Mouse (Mus musculus) cerebellum, adult (tissue): ENCODE data around the gene Ube2dnl2.

Source experiments
- ATAC-seq: cut with Nextera tagmentation; 2 replicates; pipeline ENCODE4 v1.9.2; 2017; ENCODE audit warnings: mild to moderate bottlenecking, moderate library complexity, mixed read lengths; ENCODE audit not compliant: insufficient number of reproducible peaks, low FRiP score, low TSS enrichment

Ube2dnl2 gene

DNA sequence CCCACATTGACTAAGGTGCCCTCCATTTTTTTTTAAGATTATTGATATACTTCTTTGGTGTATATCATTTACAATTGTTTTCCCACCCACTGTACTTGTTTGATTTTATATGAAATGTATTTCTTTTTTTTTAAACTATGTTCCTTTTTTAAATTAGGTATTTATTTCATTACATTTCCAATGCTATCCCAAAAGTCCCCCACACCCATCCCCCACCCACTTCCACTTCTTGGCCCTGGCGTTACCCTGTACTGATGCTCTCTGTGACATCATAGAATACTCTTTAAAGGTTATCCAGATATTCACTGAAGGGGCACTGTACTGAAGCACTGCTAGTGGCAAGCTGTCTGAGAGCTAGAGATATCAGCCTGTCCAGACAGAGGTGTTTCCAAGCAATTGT is at the start of gene Ube2dnl2:
Gene Ube2dnl2, plus strand, starts transcription at position 301 of the 400 bp plus-strand sequence.
- ATAC-seq, result no peak

DNA sequence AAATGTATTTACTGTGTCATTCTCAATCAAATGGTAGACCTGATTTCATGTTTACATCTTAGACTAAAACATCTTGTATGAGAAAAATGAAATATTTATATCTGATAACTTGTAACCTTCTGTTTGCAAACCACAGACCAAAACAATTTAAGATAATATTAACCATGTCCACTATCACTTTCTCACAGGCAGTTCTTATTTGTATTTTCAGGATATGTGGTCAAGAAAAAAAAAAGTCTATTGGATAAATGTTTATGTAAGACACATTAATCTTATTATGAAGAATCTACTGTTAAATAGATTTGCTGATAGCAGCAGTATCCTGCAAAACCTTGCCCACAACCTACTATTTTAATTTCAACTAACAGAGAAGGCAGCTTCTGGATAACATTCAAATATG is 11.9 kb upstream of the Ube2dnl2 start:
- no peak for ATAC-seq

DNA sequence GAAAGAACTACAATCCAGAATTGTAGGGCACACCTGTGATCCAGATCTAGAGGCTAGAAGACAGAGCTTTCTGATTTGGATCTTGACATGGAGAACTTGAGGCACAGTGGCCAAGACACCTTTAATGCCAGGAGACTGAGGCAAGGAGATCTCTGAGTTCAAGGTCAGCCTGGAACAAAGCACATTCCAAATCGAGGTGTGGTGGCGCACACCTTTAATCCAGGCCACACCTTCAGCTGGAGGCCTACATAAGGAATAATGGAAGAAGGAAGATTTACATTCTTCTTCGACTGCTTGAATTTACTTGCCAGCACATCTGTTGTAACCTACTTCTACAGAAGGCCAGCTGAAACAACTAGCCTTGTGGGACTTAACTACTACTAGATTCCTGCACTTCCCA is 9.9 kb upstream of the Ube2dnl2 start:
- ATAC-seq, result no peak

DNA sequence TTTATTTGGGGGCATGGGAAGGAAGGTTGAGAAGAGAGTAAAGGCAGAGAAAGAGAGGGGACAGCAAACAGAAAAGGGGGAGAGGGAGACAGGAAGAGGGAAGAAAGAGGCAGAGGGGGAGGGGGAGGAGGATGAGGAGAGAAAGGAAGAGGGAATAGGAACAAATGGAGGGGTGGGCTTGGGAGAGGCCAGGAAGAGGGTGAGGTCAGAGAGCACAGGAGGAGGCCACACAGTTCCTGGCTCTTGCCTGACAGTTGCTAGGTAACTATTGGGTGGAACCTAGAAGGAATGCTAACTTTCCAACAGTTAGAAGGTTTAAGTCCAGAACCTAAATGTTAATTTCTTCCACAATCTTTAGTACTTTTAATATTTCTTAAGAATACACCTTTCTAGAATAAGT is 4.0 kb upstream of the Ube2dnl2 start:
- ATAC-seq, result no peak

DNA sequence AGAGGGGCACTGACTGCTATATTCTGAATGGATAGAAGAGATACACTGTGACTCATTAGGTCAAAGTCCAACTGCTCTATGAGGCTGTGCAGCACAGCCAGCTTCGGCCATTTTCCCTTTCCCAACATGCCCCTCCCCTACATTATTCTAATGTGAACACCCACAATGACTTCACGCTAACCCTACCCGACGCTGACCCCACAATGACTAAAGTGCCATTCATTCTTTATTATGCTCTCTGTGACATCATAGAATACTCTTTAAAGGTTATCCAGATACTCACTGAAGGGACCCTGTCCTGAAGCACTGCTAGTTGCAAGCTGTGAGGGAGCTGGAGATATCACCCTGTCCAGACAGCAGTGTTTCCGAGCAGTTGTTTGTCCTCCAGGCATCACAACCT is 2.7 kb upstream of the Ube2dnl2 start, which contains the start of gene Ube2dnl1:
Gene Ube2dnl1, plus strand, starts transcription at position 301 of the 400 bp plus-strand sequence.
- no peak for ATAC-seq

DNA sequence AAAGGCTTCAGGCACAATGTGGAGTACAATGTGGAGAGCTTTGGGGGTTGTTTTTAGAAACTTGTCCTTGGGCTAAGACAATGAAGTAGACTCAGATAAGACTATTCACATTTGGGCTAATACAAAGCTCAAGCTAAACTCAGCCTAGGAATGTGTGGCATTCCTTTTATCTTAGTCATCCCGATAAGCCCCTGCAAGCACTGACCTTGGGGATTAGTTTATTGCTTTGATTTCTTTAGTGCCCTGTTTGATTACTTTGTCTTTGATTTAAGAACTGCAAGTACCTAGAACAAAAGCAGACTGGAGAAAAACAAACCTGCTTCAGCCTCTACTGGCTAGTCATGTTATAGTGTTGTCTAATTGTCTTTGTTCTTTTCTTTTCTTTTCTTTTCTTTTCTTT is 47.7 kb downstream of the Ube2dnl2 start:
- no peak for ATAC-seq
